Mouse (Mus musculus): ENCODE data around the gene Rara. TPM values are rescaled to one million over a fixed set of nuclear protein-coding genes. Genes with fewer than 3 reads are reported as not detected.

The Rara gene
- total RNA-seq (2023), result 114 to 123 TPM (median 116 TPM) in 4 replicates

GRCm38 (mm10) chr11:98927438-98928076, at the start of gene Rara:
Rara (plus strand) TSS chr11:98927818.

DNA sequence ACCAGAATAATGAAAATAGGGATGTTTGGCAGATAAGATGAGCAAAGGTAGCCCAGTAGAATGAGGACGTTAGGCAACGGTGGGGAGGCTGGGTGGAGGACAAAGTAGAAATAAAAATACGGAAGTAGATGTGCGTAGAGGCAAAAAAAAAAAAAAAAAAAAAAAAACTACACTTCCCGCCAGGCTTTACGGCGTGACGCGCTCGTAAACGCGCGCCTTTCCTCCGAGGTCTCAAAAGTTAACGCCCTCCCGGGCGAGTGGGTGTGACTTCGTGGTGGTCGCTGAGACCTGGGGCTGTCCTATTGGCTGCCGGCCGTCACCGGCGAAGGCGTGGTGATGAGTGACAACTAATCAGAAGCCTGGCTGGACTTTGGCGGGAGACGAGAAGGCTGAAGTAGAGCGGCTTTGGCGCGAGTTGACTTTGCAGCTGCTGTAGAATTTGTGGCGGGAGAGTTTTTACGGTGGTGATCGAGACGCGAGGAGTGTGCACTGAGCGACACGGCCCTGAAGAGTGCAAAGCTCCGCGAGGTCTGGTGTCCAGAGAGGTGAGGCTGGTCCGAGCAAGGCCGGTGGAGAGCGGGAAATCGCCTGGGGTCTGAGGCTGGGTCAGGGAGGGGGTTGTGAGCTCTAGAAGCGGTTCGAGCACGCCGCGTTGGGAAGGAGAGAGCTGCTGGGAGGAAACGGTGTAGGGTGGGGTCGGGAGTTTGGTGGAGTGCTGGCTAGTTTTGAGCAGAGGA, 20.0 kb upstream of the Rara start, which contains the start of gene Cdc6:
TSS of gene Cdc6 (plus strand) at position 365 of the 737 bp plus-strand sequence.

GRCm38 (mm10) chr11:98982773-98983133, 55.1 kb downstream of the Rara start, which contains the start of gene Gjd3:
Gjd3 (minus strand) TSS chr11:98983016.

DNA sequence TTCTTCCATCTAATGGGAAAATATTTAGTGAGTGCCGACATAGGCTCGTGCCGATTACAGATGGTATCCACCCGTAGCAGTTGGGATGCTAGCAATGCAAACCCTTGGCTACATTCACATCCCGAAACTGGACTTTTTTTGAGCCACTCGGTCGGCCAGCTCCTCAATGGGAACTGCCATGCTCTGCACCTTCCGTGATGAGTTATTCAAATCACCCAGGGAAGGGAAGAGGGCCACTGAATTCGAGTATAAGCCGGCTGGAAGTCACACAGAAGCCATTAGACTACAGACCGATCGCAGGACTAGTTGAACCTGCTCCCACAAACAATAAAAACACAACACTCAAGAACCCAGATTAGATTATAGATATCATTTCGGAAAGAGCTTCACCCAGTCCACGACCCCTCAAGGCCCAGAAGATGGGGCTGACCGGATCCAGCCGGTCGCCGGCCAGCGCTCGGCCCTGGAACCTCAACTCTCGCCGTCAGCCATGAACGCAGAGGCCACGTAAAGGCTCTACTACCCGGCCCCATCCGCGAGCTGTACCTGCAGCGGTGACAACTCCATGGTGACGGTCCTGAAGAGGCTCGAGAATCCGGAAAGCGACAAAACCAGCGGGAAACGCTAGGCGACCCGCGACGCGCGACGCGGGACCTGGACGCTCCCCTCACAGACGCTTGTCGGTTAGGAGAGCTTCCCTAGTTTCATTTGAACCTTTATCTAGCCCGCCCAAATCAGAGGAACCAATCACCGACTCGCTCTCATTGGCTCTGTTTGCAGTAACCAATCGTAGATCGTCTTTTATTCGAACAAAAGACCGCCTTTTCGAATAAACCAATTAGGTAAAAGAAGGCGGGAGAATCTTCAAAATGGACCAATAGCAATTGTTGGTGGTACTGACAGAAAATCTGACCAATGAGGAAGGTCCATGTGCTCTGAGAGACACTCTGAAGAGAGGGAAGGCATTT, 96.2 kb downstream of the Rara start, which contains the start of gene Top2a:
TSS of gene Top2a (minus strand) at position 690 of the 968 bp plus-strand sequence.

Other genes starting within 250 kb of the Rara start
- 70.0 to 78.6 TPM (median 73.2 TPM) in 4 replicates for gene Psmd3, start 245.3 kb upstream of the Rara start, total RNA-seq (2023)
- gene Csf3, start 226.6 kb upstream of the Rara start, total RNA-seq (2023), result not detected in 4 replicates
- gene Med24, start 198.4 kb upstream of the Rara start, total RNA-seq (2023), result 86.9 to 95.7 TPM (median 92.9 TPM) in 4 replicates
- 8.0 to 11.4 TPM (median 10.3 TPM) in 4 replicates for gene Thra, start 187.2 kb upstream of the Rara start, total RNA-seq (2023)
- gene Nr1d1, start 152.5 kb upstream of the Rara start, total RNA-seq (2023), result 2.0 to 2.5 TPM (median 2.4 TPM) in 4 replicates
- gene Msl1, start 132.3 kb upstream of the Rara start, total RNA-seq (2023), result 124 to 138 TPM (median 127 TPM) in 4 replicates
- 93.8 to 108 TPM (median 96.3 TPM) in 4 replicates for gene Casc3, start 122.9 kb upstream of the Rara start, total RNA-seq (2023)
- 1.4 to 3.0 TPM (median 2.3 TPM) in 4 replicates for gene Rapgefl1, start 91.0 kb upstream of the Rara start, total RNA-seq (2023)
- gene Wipf2, start 64.2 kb upstream of the Rara start, total RNA-seq (2023), result 42.7 to 50.1 TPM (median 45.7 TPM) in 4 replicates
- 1.1 to 2.4 TPM (median 1.3 TPM) in 4 replicates for gene Cdc6, start 20.0 kb upstream of the Rara start, total RNA-seq (2023)
- gene Gjd3, start 55.2 kb downstream of the Rara start, total RNA-seq (2023), result not detected in 4 replicates
- gene Top2a, start 96.4 kb downstream of the Rara start, total RNA-seq (2023), result 17.7 to 23.4 TPM (median 23.2 TPM) in 4 replicates
- 0.57 to 1.8 TPM (median 0.71 TPM) in 4 replicates for gene Igfbp4, start 113.4 kb downstream of the Rara start, total RNA-seq (2023)
- gene Tns4, start 161.5 kb downstream of the Rara start, total RNA-seq (2023), result not detected in 4 replicates
- 903 to 950 TPM (median 930 TPM) in 4 replicates for gene Ccr7, start 227.3 kb downstream of the Rara start, total RNA-seq (2023)